Mouse (Mus musculus) hindbrain, postnatal 0 days (tissue): ENCODE measurements at regions not wholly inside any gene's neighbourhood (a gene's known extent, or its start where the extent isn't known, plus 50 kb on each side); places are given as distances from the start of the nearest gene placed in this dataset.
"Not testable (repeated sequence)": the region's sequence is repeated elsewhere in the genome, so short reads cannot be mapped to it uniquely, and the experiment has no call there.

Source experiments
- ATAC-seq: fragments of 200-750 bp; cut with Nextera tagmentation; 2 replicates; pipeline ENCODE4 v1.8.0; 2017; ENCODE audit warnings: mild to moderate bottlenecking, moderate TSS enrichment, moderate library complexity
- DNase-seq: peaks from one replicate; pipeline ENCODE4 v3.0.0-alpha.2; 2015; ENCODE audit warnings: low spot score
- H3K27ac ChIP-seq: fragments of 300-500 bp; sonication (generic); 2 replicates; pipeline ENCODE4 v1.5.1; 2014; ENCODE audit warnings: mild to moderate bottlenecking
- H3K27me3 ChIP-seq: fragments of 300-500 bp; sonication (generic); 2 replicates; pipeline ENCODE4 v1.6.1; 2014; ENCODE audit warnings: low read length, mixed read lengths; ENCODE audit not compliant: insufficient read depth
- H3K36me3 ChIP-seq: fragments of 300-500 bp; sonication (generic); 2 replicates; pipeline ENCODE4 v1.6.1; 2014; ENCODE audit warnings: low read length, mixed read lengths; ENCODE audit not compliant: insufficient read depth
- H3K4me1 ChIP-seq: fragments of 300-500 bp; sonication (generic); 2 replicates; pipeline ENCODE4 v1.6.1; 2014; ENCODE audit warnings: antibody characterized with exemption, low read length, mixed read lengths; ENCODE audit not compliant: insufficient read depth
- H3K4me2 ChIP-seq: fragments of 300-500 bp; sonication (generic); 2 replicates; pipeline ENCODE4 v1.6.1; 2014; ENCODE audit warnings: low read depth, mild to moderate bottlenecking, low read length, moderate library complexity, mixed read lengths
- H3K4me3 ChIP-seq: fragments of 300-500 bp; sonication (generic); 2 replicates; pipeline ENCODE4 v1.5.1; 2014; ENCODE audit warnings: low read length
- H3K9ac ChIP-seq: fragments of 300-500 bp; sonication (generic); replicated peaks from 2 replicates; pipeline ENCODE4 v1.6.1; 2014; ENCODE audit warnings: mild to moderate bottlenecking, low read length, moderate library complexity, mixed read lengths
- H3K9me3 ChIP-seq: fragments of 300-500 bp; sonication (generic); 2 replicates; pipeline ENCODE4 v1.6.1; 2016; ENCODE audit warnings: low read length, mixed read lengths
- CTCF ChIP-seq: IDR thresholded peaks from 2 replicates; pipeline ENCODE4 v1.5.1; 2016; ENCODE audit warnings: antibody characterized with exemption, control low read depth, low read depth
- WGBS: fragments of 180-500 bp; shearing (Covaris S2); extraction: QIAGEN DNeasy Blood & Tissue Kit; methylation state at CpG from one replicate; pipeline ENCODE4 v1.1.7; 2014; 5-methylcytosine and 5-hydroxymethylcytosine counted together

DNA sequence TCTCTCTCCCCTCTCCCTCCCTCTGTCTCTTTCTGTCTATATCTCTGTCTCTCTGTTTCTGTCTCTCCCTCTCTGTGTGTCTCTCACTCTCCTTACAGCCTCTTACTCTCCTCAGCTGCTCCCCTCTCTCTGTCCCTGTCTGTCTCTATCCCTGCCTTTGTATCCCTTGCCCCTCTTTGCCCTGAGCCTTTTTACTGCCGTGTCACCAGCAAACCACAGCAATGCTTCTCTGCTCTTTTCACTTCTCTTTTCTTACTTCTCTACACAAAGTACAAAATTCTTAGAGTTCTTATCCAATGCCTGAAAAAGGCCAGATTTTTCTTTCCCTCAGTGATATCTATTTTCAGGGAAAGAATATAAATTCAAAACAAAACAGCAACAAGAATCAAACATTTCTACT, 323.7 kb upstream of the Ercc4 start:
- Histone ChIP-seq H3K4me1 (no peaks in the 10 kb centered on the region), H3K4me2 (no peak overlapping the region), H3K27ac (no peak overlapping the region), H3K4me3 (no peak overlapping the region), H3K9me3 (no peaks in the 10 kb centered on the region), H3K27me3 (no peaks in the 10 kb centered on the region), H3K36me3 (no peaks in the 10 kb centered on the region), H3K9ac (no peak overlapping the region)
- no peak for TF ChIP-seq CTCF
- WGBS: 62% methylated on average over 1 of the region's 1 CpGs
- DNase-seq (no peak), ATAC-seq (no peak)

DNA sequence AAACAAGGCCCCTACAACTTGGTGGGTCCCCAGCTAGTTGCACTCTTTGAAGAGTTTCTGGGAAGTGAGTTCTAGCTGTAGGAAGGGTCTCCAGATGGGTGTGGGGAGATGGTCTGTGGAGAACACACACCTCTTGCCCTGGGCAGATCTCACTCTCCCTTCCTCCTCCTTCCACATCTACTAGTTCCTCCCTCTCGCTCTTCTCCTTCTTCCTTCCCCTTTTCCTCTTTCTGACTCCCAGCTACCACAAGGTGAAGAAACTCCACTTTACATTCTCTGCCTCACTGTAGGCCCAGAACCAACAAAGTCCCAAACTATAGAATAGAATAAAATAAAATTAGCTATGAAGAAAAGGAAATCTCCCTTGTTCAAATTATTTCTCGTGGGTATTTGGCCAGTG, 311.0 kb upstream of the Ercc4 start:
- ATAC-seq: no peak
- no peak for TF ChIP-seq CTCF
- no peak overlapping the region for H3K27ac ChIP-seq
- no peaks in the 10 kb centered on the region for H3K36me3 ChIP-seq
- H3K4me3 ChIP-seq: no peak overlapping the region
- no peak overlapping the region for H3K4me2 ChIP-seq
- no peaks in the 10 kb centered on the region for H3K27me3 ChIP-seq
- WGBS: 88% methylated on average over 2 of the region's 2 CpGs
- no peak overlapping the region for H3K9ac ChIP-seq
- DNase-seq: no peak
- no peaks in the 10 kb centered on the region for H3K9me3 ChIP-seq
- H3K4me1 ChIP-seq: no peaks in the 10 kb centered on the region

DNA sequence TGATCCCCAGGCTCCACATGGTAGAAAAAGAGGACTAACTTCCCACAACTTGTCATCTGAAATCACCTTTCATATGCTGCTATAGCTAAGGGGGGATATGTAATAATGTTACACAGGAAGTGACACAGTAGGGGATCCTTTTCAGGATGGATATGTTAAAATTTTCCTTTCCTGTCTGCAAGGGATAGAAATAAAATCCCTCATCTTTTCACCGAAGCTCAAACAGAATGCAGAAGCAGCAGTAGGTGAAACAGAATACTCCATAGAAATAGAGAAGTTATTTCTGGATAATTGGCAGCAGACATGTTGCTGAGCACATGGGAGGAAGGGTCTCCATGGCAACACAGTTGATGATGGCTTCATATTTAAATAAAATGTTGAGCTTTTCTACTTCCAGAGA, 309.3 kb upstream of the Ercc4 start:
- Histone ChIP-seq H3K4me1 (no peaks in the 10 kb centered on the region), H3K36me3 (no peaks in the 10 kb centered on the region), H3K9ac (no peak overlapping the region), H3K4me2 (no peak overlapping the region), H3K4me3 (no peak overlapping the region), H3K9me3 (no peaks in the 10 kb centered on the region), H3K27me3 (no peaks in the 10 kb centered on the region), H3K27ac (no peak overlapping the region)
- no peak for TF ChIP-seq CTCF
- DNase-seq (peak; percentile 32), ATAC-seq (no peak)
- WGBS: 33% methylated on average over 1 of the region's 1 CpGs

DNA sequence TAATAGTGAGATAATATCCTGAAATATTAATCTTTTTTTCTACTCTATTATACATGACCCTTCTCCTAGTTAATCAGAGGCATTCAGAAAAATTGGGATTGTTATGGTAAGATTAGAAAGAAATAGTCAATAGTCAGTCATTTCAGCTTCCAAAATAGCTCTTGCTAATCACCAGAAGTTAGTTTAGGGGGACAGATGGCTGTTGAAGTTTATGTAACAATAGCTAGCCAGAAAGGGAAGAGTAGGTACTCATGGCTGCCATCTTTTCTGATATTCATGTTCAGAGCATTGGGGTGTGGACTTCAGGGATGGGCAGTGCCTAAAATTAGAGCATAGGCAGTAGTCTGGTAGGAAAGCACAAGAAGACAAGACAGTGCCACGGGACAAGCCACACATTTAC, 306.8 kb upstream of the Ercc4 start:
- no peak overlapping the region for H3K27ac ChIP-seq
- WGBS: 77% methylated on average over 1 of the region's 1 CpGs
- ATAC-seq: no peak
- H3K36me3 ChIP-seq: no peaks in the 10 kb centered on the region
- no peak overlapping the region for H3K4me2 ChIP-seq
- no peak overlapping the region for H3K4me3 ChIP-seq
- no peaks in the 10 kb centered on the region for H3K4me1 ChIP-seq
- TF ChIP-seq CTCF: no peak
- H3K27me3 ChIP-seq: no peaks in the 10 kb centered on the region
- no peak overlapping the region for H3K9ac ChIP-seq
- DNase-seq: no peak
- no peaks in the 10 kb centered on the region for H3K9me3 ChIP-seq

DNA sequence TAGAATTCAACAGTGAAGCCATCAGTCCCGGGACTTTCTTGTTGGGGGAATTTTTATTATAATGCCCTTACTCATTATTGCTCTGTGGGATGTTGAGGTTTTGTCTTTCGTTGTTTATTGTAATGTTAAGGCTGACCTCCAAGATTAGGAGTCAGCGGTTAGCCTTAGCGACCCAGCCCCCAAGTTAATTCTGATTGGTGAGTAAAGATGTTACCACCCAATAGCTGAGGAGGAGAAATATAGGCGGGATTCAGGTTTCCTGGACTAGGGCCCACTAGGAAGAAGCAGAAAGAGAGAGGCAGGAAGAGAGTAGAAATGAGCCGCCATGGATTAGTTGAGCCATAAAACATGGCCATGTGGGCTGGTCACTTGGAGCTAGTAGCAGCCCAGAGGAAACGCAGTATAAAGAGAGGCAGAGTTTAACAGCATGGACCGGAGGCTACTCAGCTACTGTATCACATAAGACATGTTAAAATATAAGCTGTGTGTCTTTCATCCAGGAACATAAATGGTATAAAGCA, 302.1 kb upstream of the Ercc4 start:
- no peaks in the 10 kb centered on the region for H3K4me1 ChIP-seq
- 52% methylated on average over 8 of the region's 8 CpGs for WGBS
- no peak overlapping the region for H3K4me3 ChIP-seq
- no peak overlapping the region for H3K27ac ChIP-seq
- H3K36me3 ChIP-seq: no peaks in the 10 kb centered on the region
- H3K27me3 ChIP-seq: no peaks in the 10 kb centered on the region
- H3K4me2 ChIP-seq: no peak overlapping the region
- TF ChIP-seq CTCF: no peak
- H3K9me3 ChIP-seq: no peaks in the 10 kb centered on the region
- H3K9ac ChIP-seq: no peak overlapping the region
- ATAC-seq: no peak
- DNase-seq: no peak

DNA sequence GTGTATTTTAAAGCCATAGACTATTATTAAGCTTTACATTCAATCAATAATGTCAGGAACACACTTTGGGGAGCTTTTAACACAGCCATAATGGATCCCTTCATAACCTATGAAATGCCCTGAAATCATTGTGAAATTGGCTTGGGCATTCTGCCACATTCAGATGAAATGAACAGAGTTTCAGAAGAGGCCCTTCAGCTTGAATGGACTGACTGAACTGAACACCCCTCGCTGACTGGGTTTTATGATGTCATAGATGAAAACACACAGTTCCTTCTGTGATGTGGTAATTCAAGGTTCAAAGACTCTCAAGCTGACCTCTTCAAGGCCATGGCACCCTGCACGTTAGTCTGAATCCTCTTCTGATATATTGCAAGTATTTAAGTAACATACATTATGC, 298.4 kb upstream of the Ercc4 start:
- H3K9ac ChIP-seq: no peak overlapping the region
- H3K4me3 ChIP-seq: no peak overlapping the region
- WGBS: 50% methylated on average over 2 of the region's 2 CpGs
- no peaks in the 10 kb centered on the region for H3K36me3 ChIP-seq
- no peaks in the 10 kb centered on the region for H3K4me1 ChIP-seq
- H3K27me3 ChIP-seq: no peaks in the 10 kb centered on the region
- no peak for TF ChIP-seq CTCF
- no peak overlapping the region for H3K4me2 ChIP-seq
- peak; percentile 36 for DNase-seq
- no peaks in the 10 kb centered on the region for H3K9me3 ChIP-seq
- ATAC-seq: no peak
- H3K27ac ChIP-seq: no peak overlapping the region

DNA sequence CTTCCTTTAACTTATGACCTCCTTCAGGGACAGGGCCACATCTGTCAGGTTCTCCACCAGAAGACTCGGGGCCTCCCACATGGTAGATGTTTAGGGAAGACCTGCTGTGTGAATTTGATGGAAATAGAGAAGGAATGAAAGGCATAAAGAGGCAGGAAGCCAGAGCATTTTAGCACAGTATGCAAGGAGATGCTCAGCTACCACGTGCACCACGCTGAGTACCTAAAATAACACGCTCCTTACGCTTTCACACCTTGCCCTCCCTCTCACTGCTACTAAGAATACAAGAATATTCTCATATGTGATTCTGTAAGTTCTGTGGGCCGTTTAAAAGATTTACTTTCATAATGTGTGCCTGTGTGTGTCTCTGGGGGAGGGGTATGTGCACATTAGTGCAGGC, 284.8 kb upstream of the Ercc4 start:
- no peak for TF ChIP-seq CTCF
- WGBS: 78% methylated on average over 6 of the region's 6 CpGs
- ATAC-seq: no peak

DNA sequence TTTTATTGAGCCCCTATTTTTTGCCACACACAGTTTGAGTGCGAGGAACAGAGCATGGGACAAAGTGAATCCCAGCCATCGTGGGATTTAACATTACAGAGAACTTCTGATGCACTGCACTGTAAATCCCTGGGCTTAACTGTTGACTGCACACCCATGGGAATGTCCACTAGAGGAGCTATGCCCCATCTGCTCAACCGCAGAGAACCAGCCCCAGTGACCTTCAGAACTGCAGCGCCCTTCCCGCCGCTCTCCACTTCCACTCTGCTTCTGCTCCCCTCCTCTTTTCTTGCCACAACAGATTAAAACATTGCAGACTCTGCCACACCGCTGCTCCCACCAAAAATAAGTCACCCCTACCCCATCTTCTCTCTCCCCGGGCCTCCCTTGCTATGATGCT, 283.3 kb upstream of the Ercc4 start:
- Histone ChIP-seq H3K9ac (no peak overlapping the region), H3K4me3 (no peak overlapping the region), H3K36me3 (no peaks in the 10 kb centered on the region), H3K4me2 (no peak overlapping the region), H3K27ac (no peak overlapping the region), H3K9me3 (no peaks in the 10 kb centered on the region), H3K4me1 (no peaks in the 10 kb centered on the region), H3K27me3 (no peaks in the 10 kb centered on the region)
- ATAC-seq: no peak
- 59% methylated on average over 8 of the region's 8 CpGs for WGBS
- peak; percentile 47 for DNase-seq
- TF ChIP-seq CTCF: peak; percentile 59

More for the DNA sequence above, 284.8 kb upstream of the Ercc4 start:
- Histone ChIP-seq H3K27ac (no peak overlapping the region), H3K4me3 (no peak overlapping the region), H3K36me3 (no peaks in the 10 kb centered on the region), H3K9me3 (no peaks in the 10 kb centered on the region), H3K4me1 (no peaks in the 10 kb centered on the region), H3K27me3 (no peaks in the 10 kb centered on the region), H3K4me2 (no peak overlapping the region), H3K9ac (no peak overlapping the region)
- no peak for DNase-seq

DNA sequence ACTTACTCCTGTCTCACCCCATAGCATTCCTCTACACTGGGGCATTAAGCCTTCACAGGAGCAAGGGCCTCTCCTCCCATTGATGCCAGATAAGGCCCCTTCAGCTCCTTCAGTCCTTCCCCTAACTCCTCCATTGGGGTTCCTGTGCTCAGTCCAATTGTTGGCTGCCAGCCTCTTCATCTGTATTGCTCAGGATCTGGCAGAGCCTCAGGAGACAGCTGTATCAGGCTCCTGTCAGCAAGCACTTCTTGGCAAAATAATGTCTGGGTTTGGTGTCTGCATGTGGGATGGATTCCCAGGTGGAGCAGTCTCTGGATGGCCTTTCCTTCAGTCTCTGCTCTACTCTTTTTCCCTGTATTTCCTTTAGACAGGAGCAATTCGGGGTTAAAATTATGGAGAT, 278.2 kb upstream of the Ercc4 start:
- H3K4me1 ChIP-seq, ATAC-seq, H3K4me2 ChIP-seq, DNase-seq, H3K27ac ChIP-seq, H3K36me3 ChIP-seq, H3K27me3 ChIP-seq, H3K9me3 ChIP-seq, H3K9ac ChIP-seq, H3K4me3 ChIP-seq: not testable (repeated sequence)
- WGBS: 50% methylated on average over 1 of the region's 1 CpGs
